Mouse (Mus musculus) heart, adult 18-20 months (tissue): Measurements from ENCODE around the gene Olfm1. TPM values are rescaled to one million over a fixed set of nuclear protein-coding genes. Genes with fewer than 3 reads are reported as not detected.

Experiments used
- DNase-seq, 2 experiments: peaks; one replicate each; pipeline ENCODE4 v3.0.0; 2021 to 2022; ENCODE audit warnings: mixed read lengths in 1 of 2
- total RNA-seq, 2 experiments: library from RNA; stranded (reverse); gene quantifications; 2 replicates each; pipeline ENCODE4 v1.2.3; 2021

Olfm1 gene
- total RNA-seq, 2 experiments from 2014 or later = 9.4 to 10.3 TPM

DNA sequence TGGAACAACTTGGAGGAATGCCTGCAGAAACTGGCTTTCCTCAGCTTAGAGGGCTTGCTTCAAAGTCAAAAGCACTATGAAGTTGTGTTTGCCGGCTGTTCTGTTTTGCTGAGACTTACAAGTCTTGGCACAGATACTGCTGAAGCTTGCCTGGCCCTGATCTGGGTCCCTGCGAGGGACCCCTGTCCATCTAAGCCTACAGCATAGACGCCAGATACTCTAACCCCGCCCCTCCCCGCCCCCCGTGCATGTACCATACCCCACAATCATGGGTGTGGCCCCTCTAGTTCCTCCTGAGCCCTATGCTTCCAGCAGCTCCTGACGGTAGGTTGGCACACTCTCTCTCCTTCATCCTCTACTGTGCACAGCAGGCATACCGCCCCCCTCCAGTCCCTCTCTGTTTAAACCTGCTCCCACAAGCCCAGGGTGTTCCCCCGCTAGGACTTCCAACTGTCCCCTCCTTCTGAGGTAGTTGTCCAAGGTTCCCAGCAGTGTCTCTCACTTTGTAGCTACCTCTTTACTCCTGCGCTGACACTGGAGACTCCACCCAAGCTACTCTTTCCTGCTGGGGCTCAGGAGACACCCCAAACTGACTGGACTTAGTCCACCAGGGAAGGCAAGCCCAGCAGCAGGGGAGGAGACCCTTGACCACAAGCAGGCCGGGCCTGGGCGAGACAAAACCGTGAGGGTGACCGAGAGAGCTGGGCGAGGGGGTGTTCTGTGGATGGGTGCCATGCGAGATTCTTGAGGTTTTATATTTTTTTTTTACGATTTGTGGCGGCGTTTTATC, 12.1 kb downstream of the Olfm1 start:
- DNase-seq = no peak

DNA sequence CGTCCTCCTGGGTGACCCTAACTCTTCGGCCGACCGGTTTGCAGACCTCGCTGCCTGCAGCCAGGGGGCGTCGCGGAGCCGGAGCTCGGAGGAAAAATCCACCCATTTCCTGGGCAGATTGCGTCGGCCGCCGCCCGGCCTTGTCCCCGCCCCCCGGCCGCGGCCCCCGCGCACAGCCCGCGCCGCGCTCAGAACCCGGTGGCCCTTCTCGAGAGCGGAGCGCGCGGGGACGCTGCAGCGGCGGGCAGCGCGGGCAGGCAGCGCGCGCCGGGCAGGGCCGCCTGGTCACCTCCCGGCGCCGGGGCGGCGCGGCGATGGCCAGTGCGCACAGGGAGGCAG, 12.6 kb downstream of the Olfm1 start:
- peak; percentile 89 to 92 for DNase-seq

DNA sequence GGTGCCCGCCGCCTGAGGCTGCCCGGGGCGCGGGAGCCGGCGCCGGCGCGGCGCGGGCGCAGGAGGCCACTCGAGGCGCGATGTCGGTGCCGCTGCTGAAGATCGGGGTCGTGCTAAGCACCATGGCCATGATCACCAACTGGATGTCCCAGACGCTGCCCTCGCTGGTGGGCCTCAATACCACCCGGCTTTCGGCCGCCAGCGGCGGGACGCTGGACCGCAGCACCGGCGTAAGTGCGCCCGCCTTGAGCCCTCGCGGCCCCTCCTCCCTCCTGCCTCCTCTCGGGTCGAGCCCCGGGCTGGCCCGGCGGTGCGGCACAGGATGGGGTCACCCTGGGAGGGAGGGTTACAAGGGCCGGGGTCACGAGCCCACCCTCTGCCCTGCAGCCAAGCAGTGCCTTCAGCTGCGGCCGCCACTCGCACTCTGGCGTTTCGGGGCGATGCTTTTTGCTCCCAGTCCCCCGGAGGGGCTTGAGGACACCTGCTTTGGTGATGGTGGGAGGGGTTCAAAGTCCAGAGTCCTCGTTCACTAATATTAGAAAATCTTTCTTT, 13.2 kb downstream of the Olfm1 start:
- DNase-seq = peak; percentile 11 to 29

DNA sequence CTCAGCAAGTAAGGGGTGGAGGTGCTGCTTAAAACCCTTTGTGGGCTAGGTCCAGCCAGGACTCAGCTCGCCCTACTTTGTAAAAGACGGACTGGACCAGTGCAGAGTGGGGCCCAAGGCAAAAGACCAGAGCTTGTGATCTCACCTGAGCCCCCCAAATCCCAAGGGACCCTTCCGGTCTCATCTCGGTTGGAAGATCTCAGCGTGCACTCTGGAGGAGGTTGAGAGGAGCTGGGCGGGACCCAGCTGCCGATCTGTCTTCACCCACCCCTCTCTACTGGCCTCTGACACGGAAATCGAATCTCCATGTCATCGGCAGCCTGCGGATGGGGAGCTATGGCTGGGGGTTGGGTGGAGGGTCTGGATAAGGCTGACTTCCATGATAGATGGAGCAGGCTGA, 13.7 kb downstream of the Olfm1 start:
- DNase-seq = no peak

DNA sequence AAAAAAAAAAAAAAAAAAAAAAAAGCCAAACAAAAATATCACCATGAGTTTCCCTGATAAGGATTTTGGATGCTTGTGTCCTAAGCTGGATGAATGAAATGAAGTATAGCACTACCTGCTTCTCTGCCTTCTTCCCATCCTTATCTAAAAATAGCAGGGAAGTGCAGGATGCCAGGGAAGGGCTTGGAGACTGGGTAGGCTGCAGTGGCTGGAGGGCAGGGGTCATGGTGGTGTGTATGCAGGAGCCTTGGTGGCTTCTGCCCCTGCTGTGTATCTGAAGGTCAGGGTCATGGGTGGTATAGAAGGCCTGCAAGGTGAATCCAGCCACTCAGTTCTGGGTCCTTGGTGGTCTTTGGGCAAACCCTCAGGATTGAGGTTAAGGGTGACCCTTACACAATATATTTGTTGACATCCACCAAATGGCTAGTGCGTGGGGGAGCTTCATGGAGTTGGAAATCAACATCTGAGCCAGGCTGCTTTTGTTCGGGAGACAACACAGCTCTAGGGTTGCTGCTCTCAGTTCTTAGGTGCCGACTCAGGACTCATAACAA, 14.5 kb downstream of the Olfm1 start:
- no peak for DNase-seq

DNA sequence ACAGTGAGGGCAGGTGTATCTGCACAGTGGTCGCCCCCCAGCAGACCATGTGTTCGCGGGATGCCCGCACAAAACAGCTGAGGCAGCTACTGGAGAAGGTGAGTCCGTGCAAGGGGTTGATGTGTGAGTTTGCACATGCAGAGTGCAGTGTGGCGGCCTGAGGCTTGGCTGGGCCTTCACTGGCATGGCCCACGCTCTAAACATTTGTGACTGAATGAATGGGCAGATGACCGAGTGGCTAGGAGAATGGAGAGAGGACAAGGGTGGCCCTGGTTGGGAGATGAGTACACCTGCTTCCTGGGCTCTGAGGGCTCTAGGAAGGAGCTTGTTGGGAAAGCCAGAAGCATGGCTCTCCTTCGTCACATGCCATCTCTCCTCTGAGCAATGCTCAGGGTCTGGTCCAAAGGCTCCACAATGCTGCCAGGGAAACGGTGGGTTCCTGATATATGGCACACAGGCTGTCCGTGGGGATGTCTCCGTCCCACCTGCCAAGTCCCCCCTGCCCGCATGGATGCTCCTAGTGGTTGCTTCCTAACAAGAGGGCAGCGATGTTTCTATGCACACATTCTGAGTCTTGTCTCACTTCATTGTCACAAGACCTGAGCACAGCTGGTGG, 15.4 kb downstream of the Olfm1 start:
- DNase-seq = no peak

DNA sequence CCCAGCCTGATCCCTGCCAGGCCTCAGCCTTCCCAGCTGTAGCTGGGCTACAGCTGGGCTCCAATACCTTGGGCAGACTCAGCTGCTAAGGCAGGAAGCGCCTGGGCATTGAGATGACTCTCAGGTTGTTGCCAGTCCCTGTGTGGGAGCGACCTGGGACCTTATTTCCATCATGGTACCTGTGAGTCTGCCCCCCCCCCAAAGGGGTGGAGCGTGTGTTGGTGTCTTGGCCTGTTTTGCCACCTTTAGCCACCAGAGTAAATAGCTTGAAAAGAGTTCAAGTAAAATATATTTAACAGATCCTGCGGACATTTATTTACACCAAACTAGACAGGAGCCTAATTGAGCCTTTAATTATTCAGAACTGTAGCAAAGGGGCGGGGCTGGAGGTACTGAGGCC, 16.4 kb downstream of the Olfm1 start:
- DNase-seq = no peak

DNA sequence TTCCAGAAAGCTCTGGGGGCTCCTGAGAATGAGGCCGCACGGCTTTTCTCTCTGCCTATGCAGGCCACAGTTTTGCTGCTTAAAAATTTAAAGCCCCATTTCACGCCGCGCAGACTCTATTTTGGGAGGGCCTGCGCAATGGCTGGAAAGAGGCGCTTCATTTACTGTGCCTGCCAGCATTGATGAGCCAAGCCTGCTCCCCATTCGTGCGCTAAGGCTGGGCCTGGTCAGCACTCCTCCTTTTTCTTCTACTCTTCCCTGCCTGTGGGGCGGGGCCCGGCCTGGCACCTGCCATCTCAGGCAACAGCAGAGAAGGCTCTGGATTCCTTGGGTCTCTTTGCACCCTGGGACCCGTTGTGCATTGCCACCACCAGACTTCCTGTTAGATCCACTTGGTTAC, 16.9 kb downstream of the Olfm1 start:
- no peak for DNase-seq

DNA sequence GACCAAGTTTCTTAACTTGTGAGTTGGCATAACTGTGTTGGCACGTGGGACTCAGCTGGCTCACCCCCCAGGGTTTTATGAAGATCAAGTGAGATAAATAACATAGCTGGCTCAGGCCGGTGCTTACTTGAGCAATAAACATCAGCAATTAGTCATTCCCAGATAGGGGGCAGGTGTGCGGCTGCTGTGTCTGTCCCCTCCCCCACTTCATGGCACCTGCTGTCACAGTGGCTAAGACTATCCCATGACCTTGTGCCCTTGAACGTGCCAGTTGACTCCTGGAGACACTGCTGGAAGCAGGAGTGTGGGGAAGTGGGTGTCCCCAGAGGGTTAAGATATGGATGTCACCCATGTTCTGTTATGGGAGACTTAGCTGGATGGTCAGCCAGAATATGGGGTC, 17.5 kb downstream of the Olfm1 start:
- no peak for DNase-seq

DNA sequence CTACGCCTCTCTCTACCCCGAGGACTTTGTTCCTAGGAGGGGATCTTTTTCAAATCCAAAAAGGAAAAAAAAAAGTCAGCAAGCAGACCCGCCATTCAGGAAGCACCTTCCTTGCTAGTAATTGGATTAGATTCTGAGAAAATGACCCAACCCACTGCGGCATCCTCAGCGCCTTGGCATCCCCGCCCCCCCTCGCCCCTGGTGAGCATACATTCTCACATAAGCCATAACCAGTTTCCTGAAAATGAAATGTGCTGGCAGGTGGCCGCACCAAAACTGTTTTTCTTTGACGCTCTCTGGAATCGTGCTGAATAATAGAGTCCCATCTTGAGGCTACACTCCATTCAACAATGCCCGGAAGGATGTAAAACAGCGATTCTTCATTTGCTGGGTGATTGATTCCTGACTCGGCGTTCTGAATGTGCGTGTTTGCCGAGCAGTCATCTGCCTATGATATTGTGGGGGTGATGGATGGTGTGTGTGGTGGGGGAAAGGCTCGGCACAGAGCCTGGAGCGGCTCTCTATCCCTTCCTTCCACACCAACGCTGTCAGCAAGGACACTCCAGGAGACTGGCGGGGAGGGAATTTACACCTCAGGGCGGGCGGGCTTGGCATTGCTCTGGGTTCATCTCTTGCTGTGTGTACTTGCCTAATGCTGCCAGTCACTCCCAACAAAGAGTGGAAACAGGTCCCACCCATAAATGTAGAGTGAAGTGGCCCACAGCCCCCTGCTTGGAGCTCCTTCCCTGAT, 18.9 kb downstream of the Olfm1 start:
- no peak for DNase-seq

DNA sequence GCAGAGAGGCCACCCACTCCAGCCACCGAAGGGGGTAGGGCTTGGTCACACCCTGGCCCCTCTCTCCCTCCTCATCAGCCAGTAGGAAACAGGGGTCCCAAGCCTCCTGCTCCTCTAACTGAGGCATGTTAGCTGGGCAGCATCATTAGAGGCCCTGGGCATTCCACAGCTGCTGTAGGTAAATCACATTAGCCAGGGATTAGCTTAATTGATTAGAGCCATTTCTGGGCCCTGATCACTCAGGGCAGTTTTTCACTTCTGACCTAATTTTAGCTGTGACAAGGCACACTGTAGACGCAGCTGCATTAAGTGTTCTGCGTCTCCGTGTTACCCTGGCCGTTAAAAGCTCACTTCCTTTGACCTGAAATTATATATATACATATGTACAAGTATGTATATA, 20.1 kb downstream of the Olfm1 start:
- no peak for DNase-seq

DNA sequence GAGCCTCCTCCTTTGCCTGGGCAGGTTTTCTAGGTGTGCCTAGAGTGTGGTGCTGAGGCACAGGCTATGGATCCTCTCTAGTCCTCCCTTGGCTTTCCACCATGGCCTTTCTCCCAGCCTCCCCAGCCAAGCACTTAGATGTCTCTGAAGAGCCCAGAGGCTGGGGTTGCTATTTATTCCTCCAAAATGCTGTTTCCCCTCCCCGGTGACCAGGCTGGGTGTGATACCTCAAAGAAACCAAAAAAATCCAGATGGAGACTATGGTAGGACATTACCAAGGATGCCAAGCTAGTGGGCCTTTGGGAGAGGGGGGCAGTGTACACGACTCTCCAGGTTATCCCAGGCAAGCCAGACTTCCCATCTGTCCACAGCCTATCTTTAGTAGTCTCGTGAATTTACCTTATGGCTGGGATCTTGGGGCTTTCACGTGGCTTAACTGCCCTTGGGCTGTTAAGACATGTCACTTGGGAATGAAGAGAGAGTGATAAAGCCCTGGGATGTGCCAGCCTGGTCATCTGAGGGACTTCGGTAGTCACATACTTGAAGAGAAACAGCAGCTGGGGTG, 23.5 kb downstream of the Olfm1 start:
- no peak for DNase-seq

DNA sequence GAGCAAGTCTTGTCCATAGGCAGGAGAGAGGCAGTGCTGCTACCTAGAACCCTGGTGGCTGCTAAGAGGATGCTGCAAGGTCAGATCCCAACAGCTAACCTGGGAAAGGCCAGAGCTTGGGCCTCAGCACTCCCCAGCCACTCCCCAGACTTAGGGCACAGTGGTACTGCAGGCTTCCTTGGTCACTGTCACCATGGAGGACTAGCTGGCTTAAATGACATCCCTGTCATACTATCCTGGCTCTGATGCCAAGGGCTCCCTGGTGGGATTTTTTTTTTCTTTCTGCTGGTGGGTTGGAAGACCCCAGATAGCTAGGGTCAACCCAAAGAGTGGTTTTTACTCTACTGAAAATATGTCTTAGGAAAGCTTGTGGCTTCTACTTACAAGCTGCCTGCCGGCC, 25.0 kb downstream of the Olfm1 start:
- no peak for DNase-seq

DNA sequence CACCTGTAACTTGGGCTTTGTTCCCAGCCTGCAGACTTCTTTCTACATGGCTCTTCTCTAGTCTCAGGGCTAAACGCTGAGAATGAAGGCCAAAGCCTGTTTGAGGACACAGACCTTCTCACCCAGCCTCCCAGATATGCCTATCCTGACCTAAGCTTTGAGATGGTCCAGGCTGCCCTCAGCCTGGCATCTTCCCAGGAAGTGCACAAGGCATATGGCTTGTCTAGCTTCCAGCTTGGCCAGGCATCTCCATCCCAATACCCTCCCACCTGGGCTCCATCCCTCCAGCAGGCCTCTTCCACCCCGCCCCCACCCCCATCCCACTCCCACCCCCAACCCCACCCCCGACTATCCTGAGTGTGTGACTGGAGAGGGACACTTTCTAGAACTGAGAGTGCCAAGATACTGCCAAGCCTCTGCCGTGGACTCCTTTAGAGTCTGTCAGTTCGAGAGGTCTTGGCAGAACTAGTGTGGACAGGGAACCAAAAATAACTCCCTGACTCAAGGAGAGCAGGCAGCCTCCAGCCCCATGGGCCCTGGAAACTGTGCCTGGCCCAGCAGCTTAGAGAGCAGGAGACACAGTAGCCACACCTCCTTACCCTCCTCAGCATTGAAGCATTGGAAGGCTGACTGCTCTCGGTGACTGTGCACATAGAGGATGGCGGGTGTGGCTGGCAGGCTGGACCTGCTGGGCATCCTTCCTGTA, 26.0 kb downstream of the Olfm1 start:
- peak; percentile 65 to 88 for DNase-seq

DNA sequence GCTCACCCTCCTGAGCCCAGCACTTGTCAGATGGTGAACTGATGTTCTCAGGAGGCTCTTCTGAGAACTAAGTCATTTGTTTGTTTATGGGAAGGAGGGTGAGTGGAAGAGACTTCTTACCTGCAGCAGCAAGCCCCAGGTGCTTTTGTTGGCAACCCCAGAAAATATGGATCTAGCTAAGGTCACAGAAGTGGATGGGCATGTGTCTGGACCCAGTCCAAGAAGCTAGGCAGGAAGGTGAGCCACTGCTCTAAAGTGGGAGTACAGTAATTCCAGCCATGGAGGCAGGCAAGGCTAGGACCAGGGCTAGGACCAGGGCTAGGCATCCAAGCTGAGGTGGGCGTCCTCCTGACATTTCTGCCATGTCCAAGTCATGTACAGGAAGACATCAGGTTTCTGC, 26.8 kb downstream of the Olfm1 start:
- DNase-seq = no peak

DNA sequence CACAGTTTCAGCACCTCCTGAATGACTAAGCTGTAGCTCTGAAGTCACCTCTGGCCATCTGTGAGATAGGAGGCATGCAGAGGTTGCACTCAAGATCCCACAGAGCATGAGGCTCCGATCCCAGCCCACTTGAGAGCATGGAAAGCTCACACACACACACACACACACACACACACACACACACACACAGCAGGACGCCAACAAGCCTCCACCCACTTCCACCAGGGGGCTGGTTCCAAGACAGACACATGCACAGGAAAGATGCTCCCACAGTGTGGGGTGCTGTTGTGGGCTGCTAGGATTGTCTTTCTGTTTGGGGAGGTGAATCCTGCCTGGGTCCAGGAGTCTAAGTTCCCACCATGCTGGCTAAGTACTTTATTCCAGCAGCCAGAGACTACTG, 29.0 kb downstream of the Olfm1 start:
- DNase-seq = no peak

DNA sequence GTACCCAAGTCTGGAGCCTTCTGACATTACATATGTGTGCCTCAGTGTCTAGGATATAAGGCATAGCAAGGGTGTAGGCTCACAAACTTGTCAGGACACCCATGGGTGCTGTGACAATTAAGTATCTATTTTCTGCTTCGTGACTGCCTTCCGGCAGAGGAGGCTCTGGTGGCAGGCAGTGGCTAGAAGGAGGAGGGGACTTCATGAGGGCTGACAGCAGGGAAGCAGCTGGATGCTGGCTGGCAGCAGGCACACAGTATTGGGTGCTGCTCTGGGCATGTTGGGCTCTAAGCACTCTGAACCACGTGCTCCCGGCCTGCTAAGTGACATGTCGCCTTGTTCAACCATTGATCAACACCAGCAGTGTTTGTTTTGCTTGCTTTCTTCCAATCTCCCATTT, 32.0 kb downstream of the Olfm1 start:
- no peak for DNase-seq

DNA sequence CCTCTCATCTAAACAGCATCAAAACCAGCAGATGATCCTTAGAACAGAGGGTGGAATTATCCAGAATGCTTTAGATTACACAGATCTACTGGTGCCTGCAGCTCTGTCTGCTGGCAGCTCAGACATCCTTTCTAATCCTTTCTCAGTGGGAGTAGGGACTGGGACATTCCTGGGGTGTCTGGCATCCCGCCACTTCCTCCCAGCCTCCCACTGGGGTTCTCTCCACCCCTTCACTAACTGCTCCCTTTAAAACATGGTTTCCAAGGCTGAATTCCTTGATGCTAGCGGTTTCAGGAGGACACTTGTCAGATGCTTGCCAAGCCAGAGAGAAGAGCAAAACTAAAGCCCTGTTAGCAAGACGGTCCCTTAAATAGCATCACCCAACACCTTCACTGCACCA, 33.1 kb downstream of the Olfm1 start:
- no peak for DNase-seq

DNA sequence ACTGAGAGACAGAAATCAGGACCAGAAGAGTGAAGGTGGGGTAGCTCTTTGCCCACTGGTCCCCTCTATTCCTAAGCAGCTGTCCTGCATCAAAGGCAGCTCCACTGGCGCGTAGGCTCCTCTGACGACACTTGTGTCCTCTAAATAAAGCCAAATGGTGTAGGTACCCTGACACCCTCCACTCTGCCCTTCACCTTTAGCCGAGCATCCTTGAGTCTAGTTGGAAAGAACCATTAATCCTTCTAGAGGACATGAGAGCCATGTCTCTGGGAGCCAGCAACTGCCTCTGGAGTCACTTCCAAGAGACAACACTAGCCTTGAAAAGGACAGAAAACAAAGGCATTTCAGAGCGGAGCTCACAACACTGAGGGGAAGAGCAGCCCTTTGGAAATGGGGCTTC, 34.2 kb downstream of the Olfm1 start:
- DNase-seq = no peak

DNA sequence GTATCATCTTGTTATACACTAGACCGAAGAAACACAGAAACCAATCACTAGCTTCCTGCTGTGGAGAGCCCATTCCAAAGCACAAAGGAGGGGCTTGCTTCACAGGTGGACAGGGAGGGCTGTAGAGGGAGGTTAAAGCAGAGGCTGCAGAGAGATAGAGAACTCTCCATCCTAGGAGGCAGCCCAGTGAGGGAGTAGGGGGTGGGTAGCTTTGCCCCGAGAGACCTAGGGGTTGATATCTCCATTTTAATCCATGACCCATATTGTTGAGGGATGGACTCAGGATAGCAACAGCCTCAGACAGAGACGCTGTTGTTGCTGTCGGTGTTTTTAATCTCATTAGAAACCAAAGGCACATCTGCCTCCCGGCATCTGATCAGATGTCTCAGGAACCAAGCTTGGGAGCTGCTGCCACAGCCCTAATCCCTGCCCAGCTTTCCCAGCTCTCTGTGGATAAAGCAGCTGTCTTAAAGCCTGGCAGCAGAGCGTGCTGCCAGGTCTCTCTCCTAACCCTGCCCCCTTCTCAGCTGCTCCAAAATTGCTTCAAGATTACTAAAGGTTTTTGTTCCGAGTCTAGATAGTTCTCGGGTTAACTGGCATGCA, 34.9 kb downstream of the Olfm1 start:
- no peak for DNase-seq

DNA sequence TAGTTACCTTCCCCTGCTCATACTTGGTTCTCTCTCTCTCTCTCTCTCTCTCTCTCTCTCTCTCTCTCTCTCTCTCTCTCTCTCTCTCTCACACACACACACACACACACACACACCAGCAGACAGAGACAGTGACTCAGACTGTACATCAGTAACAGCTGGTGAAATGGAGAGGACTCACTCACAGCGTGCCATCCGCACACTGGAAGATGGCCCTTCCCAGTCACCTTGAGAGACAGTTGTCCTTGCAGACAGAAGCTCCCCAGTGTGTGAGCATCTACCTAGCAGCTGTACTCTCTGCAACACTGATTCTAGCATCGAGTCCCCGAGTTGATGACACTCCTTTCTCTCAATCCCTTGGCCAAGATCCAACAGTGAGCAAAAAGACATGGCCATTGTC, 35.6 kb downstream of the Olfm1 start:
- no peak for DNase-seq

DNA sequence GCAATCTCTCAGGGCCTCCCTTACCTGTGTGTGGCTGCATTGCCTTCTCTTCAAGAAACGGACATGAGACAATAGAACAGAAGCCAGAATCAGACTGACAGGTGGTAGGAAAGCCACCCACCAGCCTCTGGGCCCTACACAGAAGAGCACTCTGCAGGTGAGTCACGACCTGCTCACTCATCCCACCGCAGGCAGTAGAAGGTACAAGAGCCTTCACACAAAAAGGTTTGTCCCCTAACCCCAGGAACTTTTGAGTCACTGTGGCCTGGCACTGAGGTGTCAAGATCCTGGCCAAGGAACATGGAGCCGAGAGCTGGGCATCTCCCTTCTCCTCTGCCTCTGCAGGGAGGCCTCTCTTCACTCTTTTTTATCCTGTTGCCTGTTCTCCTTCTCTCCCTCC, 42.3 kb downstream of the Olfm1 start:
- DNase-seq = no peak
